Comparison of ENCODE assay signal across 8 mouse cellular contexts in the genomic region with DNA sequence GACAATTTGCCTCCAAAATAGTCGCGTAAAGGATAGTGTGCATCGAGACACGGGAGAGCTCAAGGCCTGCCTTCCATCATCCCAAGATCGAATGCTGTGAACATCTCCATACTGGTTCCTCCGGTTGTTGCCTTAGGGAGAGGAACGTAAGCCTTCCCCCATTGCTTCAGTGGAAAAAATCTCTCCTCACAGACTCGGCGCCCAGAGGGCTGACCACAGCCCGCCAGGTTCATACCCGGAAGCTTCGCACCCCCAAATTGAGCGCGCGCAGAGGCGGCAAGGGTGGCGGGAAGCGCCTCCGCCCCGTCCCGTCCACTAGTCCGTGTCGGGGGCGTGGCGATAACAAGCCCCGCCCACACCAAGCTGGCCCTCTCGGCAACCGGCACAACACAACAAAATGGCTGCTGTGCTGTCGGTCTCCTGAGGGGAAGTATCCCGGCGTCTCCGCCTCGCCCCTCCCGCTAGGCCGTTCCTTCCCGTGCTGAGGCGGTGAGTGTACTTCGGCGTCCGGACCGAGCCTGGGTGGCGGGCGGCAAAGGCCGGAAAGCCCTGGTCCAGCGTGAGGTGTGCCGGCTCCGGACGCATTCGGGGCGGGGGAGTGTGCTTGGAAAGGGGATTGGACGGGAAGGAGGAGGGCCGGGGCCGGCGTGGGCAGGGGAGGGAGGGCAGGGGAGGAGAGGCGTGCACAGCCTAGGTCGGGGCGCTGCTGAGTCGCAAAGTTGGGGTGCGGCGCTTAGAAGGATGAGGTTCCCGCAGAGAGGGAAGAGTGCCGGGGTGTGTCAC. TPM values are rescaled to one million over a fixed set of nuclear protein-coding genes. Genes with fewer than 3 reads are reported as not detected.
DNase-seq lines count a peak whose midpoint lies in the region; ATAC-seq and TF ChIP-seq lines count a peak whose summit lies in the region.

A gene (plus strand): TSS at position 352 of the 783 bp plus-strand sequence.

- under 1% methylated on average over 61 of the region's 62 CpGs for WGBS in embryonic facial prominence, embryonic 13.5 days
- under 1% methylated on average over 62 of the region's 62 CpGs for WGBS in heart, adult 2 months
- 1% methylated on average over 58 of the region's 62 CpGs for WGBS in limb, embryonic 14.5 days
- WGBS in midbrain, postnatal 0 days = 1% methylated on average over 58 of the region's 62 CpGs

- peak within 1 kb of the TSS; percentile 78 for H3K9ac ChIP-seq in embryonic facial prominence, embryonic 13.5 days
- peak within 1 kb of the TSS; percentile 92 for H3K9ac ChIP-seq in heart, adult 2 months (ENCODE audit: low read depth, low read length)
- peak within 1 kb of the TSS; percentile 55 for H3K9ac ChIP-seq in limb, embryonic 14.5 days (ENCODE audit: low read depth, low read length, severe bottlenecking)
- H3K9ac ChIP-seq in midbrain, postnatal 0 days (replicated peaks; ENCODE audit: low read length, poor library complexity, severe bottlenecking) = peak within 1 kb of the TSS; percentile 91

- peak within 1 kb of the TSS; percentile 71 for H3K4me2 ChIP-seq in embryonic facial prominence, embryonic 13.5 days
- H3K4me2 ChIP-seq in limb, embryonic 14.5 days (replicated peaks; ENCODE audit: low read depth, low read length, severe bottlenecking) = peak within 1 kb of the TSS; percentile 63
- H3K4me2 ChIP-seq in midbrain, postnatal 0 days (ENCODE audit: low read depth, low read length, poor library complexity, severe bottlenecking) = peak within 1 kb of the TSS; percentile 72

- H3K27ac ChIP-seq in embryonic facial prominence, embryonic 13.5 days = peak within 1 kb of the TSS; percentile 85
- H3K27ac ChIP-seq in heart, adult 2 months = peak within 1 kb of the TSS; percentile 92
- H3K27ac ChIP-seq in limb, embryonic 14.5 days (replicated peaks; ENCODE audit: low read depth, low read length) = peak within 1 kb of the TSS; percentile 52
- H3K27ac ChIP-seq in midbrain, postnatal 0 days (ENCODE audit: low read depth, low read length) = peak within 1 kb of the TSS; percentile 69

- ATAC-seq in embryonic facial prominence, embryonic 13.5 days (ENCODE audit: insufficient number of reproducible peaks, insufficient read depth, low FRiP score, low TSS enrichment, low read depth) = peak; percentile 95
- ATAC-seq in limb, embryonic 14.5 days (ENCODE audit: low FRiP score, low read depth) = peak; percentile 97
- peak; percentile 94 for ATAC-seq in midbrain, postnatal 0 days (ENCODE audit: low FRiP score)

- TF ChIP-seq EP300 in heart, adult 2 months (IDR thresholded peaks at IDR 0.05; ENCODE audit: insufficient read depth, low read depth, low read length) = no peak

- H3K79me2 ChIP-seq in heart, adult 2 months (replicated peaks; ENCODE audit: control insufficient read depth, insufficient read depth, low read length) = no peaks in the 10 kb centered on the region

- H3K9me3 ChIP-seq in embryonic facial prominence, embryonic 13.5 days = no peaks in the 10 kb centered on the region
- H3K9me3 ChIP-seq in limb, embryonic 14.5 days (ENCODE audit: control insufficient read depth, low read length) = no peaks in the 10 kb centered on the region
- H3K9me3 ChIP-seq in midbrain, postnatal 0 days (ENCODE audit: low read length) = no peaks in the 10 kb centered on the region

- intact Hi-C loops in heart, adult 2 months (cut with DNase I) = loop anchor here (1.0 to 2.0 kb wide), 2 partner anchors 23 to 65 kb away; no protein-coding TSS in a partner anchor

- H3K4me3 ChIP-seq in embryonic facial prominence, embryonic 13.5 days = peak within 1 kb of the TSS; percentile 84
- peak within 1 kb of the TSS; percentile 65 for H3K4me3 ChIP-seq in heart, adult 2 months
- peak within 1 kb of the TSS; percentile 61 for H3K4me3 ChIP-seq in limb, embryonic 14.5 days (replicated peaks; ENCODE audit: low read length)
- H3K4me3 ChIP-seq in midbrain, postnatal 0 days (ENCODE audit: low read depth, low read length) = peak within 1 kb of the TSS; percentile 69

- no peaks in the 10 kb centered on the region for H3K4me1 ChIP-seq in embryonic facial prominence, embryonic 13.5 days
- H3K4me1 ChIP-seq in heart, adult 2 months (ENCODE audit: control insufficient read depth, insufficient read depth, low read length) = peaks cover 2% of the 10 kb centered on the region
- H3K4me1 ChIP-seq in limb, embryonic 14.5 days (ENCODE audit: control insufficient read depth, insufficient read depth, low read length) = no peaks in the 10 kb centered on the region
- peaks cover 5% of the 10 kb centered on the region; the same call in 1 of the 2 replicates for H3K4me1 ChIP-seq in midbrain, postnatal 0 days (ENCODE audit: insufficient read depth, low read length)

- peak; percentile 69 for TF ChIP-seq POLR2A in heart, adult 2 months (IDR thresholded peaks at IDR 0.05; ENCODE audit: insufficient read depth, low read depth, low read length)
- TF ChIP-seq POLR2A in limb, embryonic 14.5 days (IDR thresholded peaks at IDR 0.05; ENCODE audit: borderline replicate concordance, extremely low read depth, insufficient read depth, insufficient read length) = 0 out of 2 replicates have a peak, but pooled peaks have one; percentile 44

- DNase-seq in 3134 (ENCODE audit: extremely low read depth, insufficient read length, low spot score) = peak; percentile 93
- DNase-seq in adrenal gland, postnatal 36 days = peak; percentile 95 to 97
- DNase-seq in heart, adult 2 months = peak; percentile 97 to 98
- DNase-seq in kidney, adult 9 months = peak; percentile 96
- peak; percentile 92 for DNase-seq in limb, embryonic 14.5 days (ENCODE audit: low spot score)
- peak; percentile 92 for DNase-seq in midbrain, postnatal 0 days (ENCODE audit: low spot score)
- peak; percentile 93 to 96 for DNase-seq in spleen, postnatal 14 days (ENCODE audit: low spot score in 2 of 2)

- H3K27me3 ChIP-seq in embryonic facial prominence, embryonic 13.5 days = no peaks in the 10 kb centered on the region
- H3K27me3 ChIP-seq in heart, adult 2 months (ENCODE audit: control insufficient read depth, insufficient read depth, low read length) = no peaks in the 10 kb centered on the region
- no peaks in the 10 kb centered on the region for H3K27me3 ChIP-seq in limb, embryonic 14.5 days (ENCODE audit: control insufficient read depth, insufficient read depth, low read length)
- H3K27me3 ChIP-seq in midbrain, postnatal 0 days (ENCODE audit: insufficient read depth, low read length) = no peaks in the 10 kb centered on the region

- no peak for TF ChIP-seq CTCF in heart, adult 2 months (IDR thresholded peaks at IDR 0.05)
- TF ChIP-seq CTCF in midbrain, postnatal 0 days (IDR thresholded peaks at IDR 0.05) = no peak; the same call in 1 of the 2 replicates

- 0 out of 2 replicates have a peak, but pooled peaks cover 2% of the 10 kb centered on the region for H3K36me3 ChIP-seq in embryonic facial prominence, embryonic 13.5 days
- H3K36me3 ChIP-seq in heart, adult 2 months (ENCODE audit: control insufficient read depth, insufficient read depth, low read length) = no peaks in the 10 kb centered on the region
- H3K36me3 ChIP-seq in limb, embryonic 14.5 days (ENCODE audit: control insufficient read depth, insufficient read depth, low read length) = no peaks in the 10 kb centered on the region
- no peaks in the 10 kb centered on the region for H3K36me3 ChIP-seq in midbrain, postnatal 0 days (ENCODE audit: insufficient read depth, low read length)

RNA-seq across cellular contexts. Expression of the gene that starts here (rescaled TPM):
- total RNA-seq in adrenal gland, postnatal 36 days (2021) = 10 to 100 TPM; 12.0 to 14.6 TPM
- 32.1 and 32.3 TPM in 2 replicates for polyA plus RNA-seq in embryonic facial prominence, embryonic 13.5 days (2015; fragmentation: Nextera tagmentation; extraction: Ambion mirVana)
- 1 to 10 TPM; 5.0 to 5.3 TPM for total RNA-seq in heart, adult 2 months (2021)
- polyA plus RNA-seq in heart, adult 2 months (2012; rRNA removed) = 6.5 and 8.1 TPM in 2 replicates
- polyA plus RNA-seq in limb, embryonic 14.5 days (2012; rRNA removed) = 31.2 and 39.3 TPM in 2 replicates
- polyA plus RNA-seq in limb, embryonic 14.5 days (2014; fragmentation: Nextera tagmentation; extraction: Ambion mirVana) = 18.8 and 24.8 TPM in 2 replicates
- 7.0 and 11.8 TPM in 2 replicates for total RNA-seq in midbrain, postnatal 0 days (2014; rRNA removed)
- polyA plus RNA-seq in midbrain, postnatal 0 days (2015; fragmentation: Nextera tagmentation; extraction: Ambion mirVana) = 6.1 and 8.2 TPM in 2 replicates

Comparison
In these comparisons a context has a peak if more than half of its experiments do, and no peak if none do; other contexts are left out.
1. Peak in every context shown above with its lines: DNase-seq, ATAC-seq, H3K4me3 ChIP-seq and H3K27ac ChIP-seq.